Mouse (Mus musculus): ENCODE results near the gene Rabl6.

Rabl6 gene

GRCm38 (mm10) chr2:25545996-25546810 is 62.1 kb downstream of the Rabl6 start:
- DNase-seq (ENCODE audit: low spot score), result no peak

- no peak for DNase-seq (ENCODE audit: low spot score)
These were observed 66.5 kb downstream of the Rabl6 start for GRCm38 (mm10) chr2:25541644-25542367.

- no peak for DNase-seq (ENCODE audit: low spot score)
These were observed 67.8 kb downstream of the Rabl6 start for GRCm38 (mm10) chr2:25540541-25540948.

- DNase-seq (ENCODE audit: low spot score), result no peak
These were observed 71.8 kb downstream of the Rabl6 start for GRCm38 (mm10) chr2:25536531-25536930.

- DNase-seq (ENCODE audit: low spot score), result no peak
These were observed 73.5 kb downstream of the Rabl6 start for GRCm38 (mm10) chr2:25534866-25535182.

GRCm38 (mm10) chr2:25534178-25534865 is 74.0 kb downstream of the Rabl6 start:
- DNase-seq (ENCODE audit: low spot score), result no peak

GRCm38 (mm10) chr2:25533707-25534106 is 74.6 kb downstream of the Rabl6 start:
- no peak for DNase-seq (ENCODE audit: low spot score)

Data from testis, postnatal 10 days (tissue).